ENCODE assay signal across 20 mouse cellular contexts in the genomic region with DNA sequence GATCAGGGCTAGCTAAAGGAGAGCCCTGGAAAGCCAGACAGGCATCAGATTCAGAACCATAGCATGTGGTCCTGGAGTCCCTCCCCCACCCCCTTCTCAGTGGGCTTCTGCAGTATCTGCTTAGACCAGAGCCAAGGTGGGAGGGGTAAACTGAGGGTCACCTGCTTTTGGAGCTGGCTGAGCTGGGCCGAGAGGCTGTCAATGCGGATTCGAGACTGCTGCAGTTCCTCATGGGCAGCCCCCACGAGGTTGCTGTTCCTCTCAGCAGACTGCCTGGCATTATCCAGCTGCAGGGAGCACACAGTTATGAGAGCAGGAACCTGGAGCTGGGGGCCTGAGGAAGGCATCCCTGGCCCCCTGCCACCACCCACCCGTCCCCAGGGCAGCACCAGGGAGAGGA.
"Had no signal": no experiment of that assay in that cellular context is flagged by ENCODE, and none has a peak within 500 bp of the region (broad histone marks: within the 10 kb centered on the region; RNA-seq: fewer than 3 reads in every experiment).

No protein-coding gene starts in this region.

- H3K4me2 ChIP-seq: liver, embryonic 13.5 days; liver, embryonic 15.5 days; lung, embryonic 15.5 days; midbrain, embryonic 12.5 days; neural tube, embryonic 13.5 days; neural tube, embryonic 15.5 days had no signal

- H3K9ac ChIP-seq: liver, embryonic 13.5 days; liver, embryonic 15.5 days; liver, postnatal 0 days; lung, embryonic 15.5 days; midbrain, embryonic 12.5 days; neural tube, embryonic 13.5 days; neural tube, embryonic 15.5 days had no signal

- H3K27ac ChIP-seq: liver, embryonic 13.5 days; liver, embryonic 15.5 days; lung, embryonic 15.5 days; macrophage; midbrain, embryonic 12.5 days; neural tube, embryonic 13.5 days; neural tube, embryonic 15.5 days had no signal

- DNase-seq: liver, embryonic 13.5 days; liver, postnatal 0 days; lung, adult 2 months; lung, postnatal 10 days; lung, postnatal 36 days; midbrain, embryonic 14.5 days; retina, postnatal 1 day; right cerebral cortex, adult 18-20 months; right cerebral cortex, postnatal 14 days; thymus, adult 18-20 months; thymus, postnatal 14 days; thymus, postnatal 36 days had no signal

- H3K9me3 ChIP-seq: liver, embryonic 13.5 days; liver, embryonic 15.5 days; lung, embryonic 15.5 days; megakaryocyte, embryonic 14.5 days; midbrain, embryonic 12.5 days; neural tube, embryonic 13.5 days; neural tube, embryonic 15.5 days had no signal

- H3K4me3 ChIP-seq: liver, embryonic 13.5 days; liver, embryonic 15.5 days; lung, embryonic 15.5 days; megakaryocyte, embryonic 14.5 days; midbrain, embryonic 12.5 days; neural tube, embryonic 13.5 days; neural tube, embryonic 15.5 days had no signal

- H3K36me3 ChIP-seq: midbrain, embryonic 12.5 days had no signal

- ATAC-seq: liver, postnatal 0 days; midbrain, embryonic 16.5 days had no signal
